Mouse (Mus musculus) 3T3-L1 (cell line): ENCODE results near the gene Gng7.

Experiments used
- DNase-seq: peaks from one replicate; pipeline ENCODE4 v3.0.0-alpha.2; 2015; ENCODE audit warnings: low read depth, low spot score

Gene Gng7

DNA sequence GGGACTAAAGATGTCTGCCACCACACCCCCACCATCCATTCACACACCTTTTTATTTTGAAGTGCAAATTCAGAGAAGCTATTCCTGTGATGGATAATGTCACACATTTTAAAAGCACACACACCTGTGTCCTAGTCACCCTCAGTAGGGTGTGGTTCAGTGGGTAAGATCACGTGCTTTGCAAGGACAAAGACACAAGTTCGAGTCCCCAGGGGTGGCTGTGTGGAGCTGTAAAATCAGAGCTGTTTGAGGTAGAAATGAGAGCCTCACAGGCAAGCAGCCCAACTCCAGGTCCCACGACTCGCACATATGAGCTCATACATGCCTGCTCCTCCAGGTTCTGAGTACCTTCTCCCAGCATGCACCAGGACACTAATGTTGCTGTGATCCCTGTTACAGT, 46.6 kb downstream of the Gng7 start:
- no peak for DNase-seq

DNA sequence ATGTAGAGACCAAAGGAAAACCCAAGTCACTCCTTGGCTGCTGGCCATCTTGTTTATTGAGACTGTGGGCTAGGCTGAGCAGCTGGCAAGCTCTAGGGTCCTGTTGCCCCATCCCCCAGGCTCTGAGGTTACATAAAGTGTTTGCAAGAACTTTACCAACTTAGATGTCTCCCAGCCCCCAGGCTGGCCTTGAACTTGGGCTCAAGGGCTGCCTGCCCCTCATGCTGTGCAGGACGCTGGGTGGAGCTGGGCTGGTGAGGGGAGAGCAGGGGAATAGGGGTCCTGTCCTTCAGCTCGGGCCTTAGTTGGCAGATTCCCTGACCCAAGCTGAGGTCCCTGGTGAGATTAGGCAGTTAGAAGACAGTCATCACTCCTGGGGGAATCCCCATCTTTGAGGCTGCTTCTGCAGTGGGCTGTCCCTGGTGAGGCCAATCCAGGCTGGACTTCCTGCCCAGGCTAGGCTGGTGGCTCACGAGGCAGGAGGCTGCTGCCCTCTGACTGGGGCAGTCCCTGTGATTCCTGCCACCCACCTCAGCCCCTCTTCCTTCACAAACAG, 47.6 kb downstream of the Gng7 start:
- peak; percentile 83 for DNase-seq

DNA sequence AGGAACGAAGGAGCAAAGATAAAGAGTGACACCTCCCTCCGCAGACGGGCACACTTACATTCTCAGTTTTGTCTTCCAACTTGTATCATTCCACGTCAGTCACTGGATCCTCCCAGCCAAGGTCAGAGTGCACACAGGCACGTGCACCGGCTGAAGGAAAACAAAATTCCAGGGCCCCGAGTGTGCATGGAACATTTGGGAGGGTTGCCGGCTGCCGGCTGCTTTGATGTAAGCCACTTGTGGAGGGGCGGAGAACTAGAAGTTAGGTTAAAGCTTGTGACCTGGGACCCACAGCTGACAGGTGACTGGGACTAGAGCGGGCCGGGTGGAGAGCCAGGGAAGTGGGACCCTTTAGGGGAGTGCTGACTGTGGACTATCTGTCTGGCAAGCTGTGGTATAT, 48.4 kb downstream of the Gng7 start:
- peak; percentile 42 for DNase-seq

DNA sequence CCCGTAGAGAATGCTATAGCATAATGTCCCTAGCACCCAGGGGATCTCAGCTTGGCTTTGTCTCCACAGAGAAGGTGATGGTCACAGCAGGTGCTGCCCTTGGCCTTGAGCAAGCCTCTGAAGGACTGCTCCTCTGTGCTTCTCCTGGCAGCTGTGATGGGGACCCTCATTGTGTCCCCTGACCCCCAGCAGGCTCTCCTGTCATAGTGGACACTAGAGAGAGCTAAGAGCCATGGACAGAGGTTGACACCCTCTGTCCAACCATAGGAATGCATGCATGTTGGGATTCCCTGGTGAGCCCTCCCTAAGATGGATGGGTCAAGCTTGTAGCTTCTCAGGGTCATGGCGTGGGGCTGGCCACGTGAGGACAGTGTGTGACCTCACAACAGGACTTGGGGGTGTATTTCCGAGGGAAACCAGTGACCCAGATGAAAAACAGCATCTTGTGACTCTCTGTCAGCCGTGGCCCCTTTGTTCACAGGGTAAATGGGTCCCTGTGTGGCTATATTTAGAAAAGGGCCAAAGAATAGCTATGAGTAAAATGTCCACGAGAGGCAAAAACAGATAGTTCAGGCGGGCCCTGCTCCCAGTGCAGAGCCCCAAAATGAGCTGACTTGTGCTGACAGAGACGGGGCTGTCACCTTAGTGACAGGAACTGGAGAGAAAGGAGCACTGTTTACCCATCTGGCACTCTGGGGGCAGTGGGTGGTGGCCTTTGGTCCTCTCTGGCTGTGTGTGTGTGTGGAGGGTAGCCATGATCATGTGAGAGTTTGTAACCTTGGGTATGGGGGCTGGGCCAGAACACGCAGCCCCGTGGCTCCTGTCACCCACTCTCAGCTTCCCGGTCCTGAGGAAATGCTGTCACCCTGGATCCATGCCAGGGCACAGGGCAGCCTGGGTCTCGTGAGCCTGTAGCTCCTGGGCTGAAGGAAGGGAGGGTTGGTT, 51.4 kb downstream of the Gng7 start:
- no peak for DNase-seq

DNA sequence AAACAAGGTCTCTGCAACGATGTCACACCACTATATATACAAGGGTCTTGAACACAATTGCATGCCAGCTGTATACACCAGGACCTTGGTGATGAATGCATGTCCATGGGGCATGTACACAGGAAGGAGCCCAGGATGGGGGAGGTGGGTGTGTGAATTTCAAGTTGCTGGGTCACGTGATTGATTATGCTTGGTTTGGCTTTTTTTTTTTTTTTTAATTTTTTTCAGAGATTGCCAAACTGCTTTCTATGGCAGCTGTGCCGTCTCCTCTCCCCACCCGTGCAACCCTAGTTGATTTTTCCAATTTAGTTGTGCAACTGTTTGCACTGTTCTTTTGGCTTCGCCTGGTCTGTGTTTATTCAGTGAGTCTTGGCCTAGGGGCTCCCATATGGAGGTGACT, 52.2 kb downstream of the Gng7 start:
- no peak for DNase-seq

DNA sequence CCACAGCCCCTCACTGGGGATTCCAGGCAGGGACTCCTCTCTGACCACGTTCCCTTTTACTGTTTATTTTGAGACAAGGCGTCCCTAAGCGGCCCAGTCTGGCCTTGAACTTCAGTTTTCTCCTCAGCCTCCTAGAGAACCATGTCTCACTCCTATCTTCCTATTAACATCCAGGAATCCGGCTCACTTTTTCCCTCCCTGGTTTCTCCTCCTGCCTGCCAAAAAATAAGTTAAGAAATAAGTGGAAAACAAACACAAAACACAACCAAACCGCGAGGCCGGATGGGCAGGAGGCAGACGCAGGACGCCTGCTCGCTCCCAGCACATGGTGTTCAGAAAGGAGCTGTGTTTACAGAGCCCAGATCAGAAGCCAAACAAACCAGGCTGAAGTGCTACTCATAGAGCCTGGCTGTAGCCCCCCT, 52.7 kb downstream of the Gng7 start:
- DNase-seq, result no peak

DNA sequence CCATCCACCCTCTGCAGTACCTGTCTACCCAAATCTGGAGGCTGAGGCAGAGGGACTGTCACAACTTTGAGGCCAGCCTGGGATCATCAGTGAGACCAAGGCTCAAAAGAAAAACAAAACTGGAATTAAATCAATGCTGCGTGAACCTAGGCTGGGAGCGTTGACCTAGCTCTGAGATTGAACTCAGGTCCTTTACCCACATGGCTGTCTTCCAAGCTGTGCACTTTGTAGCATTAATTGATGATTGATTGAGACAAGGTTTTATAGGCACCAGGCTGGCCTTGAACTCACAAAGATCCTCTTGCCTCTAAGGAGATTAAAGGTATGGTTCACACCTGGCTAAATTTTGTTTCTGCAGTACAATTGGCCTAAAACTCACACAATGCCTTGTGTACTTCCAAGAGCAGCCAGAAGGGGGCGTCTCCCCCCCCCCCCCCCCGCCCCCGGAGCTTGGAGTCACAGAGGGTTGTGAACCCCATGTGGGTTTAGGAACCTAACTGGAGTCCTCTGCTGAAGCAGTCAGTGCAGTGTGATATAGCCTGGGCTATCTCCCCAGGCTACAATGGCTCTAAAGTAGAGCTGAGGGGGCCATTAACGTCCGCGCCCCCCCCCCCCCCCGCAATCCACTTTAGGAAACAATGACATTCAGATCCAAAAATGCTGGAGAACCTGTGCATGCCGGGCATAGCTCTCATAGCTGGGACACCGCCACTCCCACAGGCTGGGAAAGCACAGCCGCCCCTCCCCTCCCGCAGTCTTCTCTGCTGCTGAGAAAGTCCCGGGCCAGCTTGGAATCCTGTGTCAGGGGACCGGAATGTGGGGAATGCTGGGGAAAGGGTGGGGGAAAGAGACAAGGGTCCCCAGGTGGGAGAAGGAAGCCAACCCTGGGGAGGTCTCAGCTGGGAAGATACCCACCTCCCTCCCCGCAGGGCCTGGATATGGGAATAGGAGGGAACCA, 53.9 kb downstream of the Gng7 start:
- peak; percentile 87 for DNase-seq

DNA sequence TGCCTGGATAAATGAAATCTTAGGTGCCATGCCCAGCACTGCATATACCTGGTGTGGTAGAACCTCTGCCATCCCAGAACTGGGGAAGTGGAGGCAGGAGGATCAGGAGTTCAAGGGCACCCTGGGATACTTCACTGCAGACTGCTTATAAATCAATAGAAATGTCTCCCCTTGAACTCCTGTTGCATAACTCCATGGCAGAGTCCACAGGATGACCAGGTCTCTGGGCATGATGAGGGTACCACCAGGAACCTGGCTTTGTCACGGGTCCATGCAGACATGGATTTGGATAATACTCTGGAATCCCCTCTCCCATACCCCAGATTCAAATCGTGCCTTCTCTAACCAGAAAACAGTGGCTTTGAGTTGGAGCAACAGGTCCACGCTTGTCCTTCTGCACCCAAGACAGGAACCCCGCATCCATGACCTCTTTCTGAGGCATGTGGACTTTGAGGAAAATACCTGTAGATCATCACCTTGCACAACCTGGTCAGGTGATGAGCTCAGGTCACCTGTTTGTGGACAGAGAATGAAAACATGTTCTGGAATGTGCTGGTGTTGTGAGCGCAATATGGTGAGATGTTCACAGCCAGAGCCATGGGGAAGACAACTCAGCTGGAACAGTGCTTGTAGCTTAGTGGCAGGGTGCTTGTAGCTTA, 55.6 kb downstream of the Gng7 start:
- DNase-seq, result no peak

DNA sequence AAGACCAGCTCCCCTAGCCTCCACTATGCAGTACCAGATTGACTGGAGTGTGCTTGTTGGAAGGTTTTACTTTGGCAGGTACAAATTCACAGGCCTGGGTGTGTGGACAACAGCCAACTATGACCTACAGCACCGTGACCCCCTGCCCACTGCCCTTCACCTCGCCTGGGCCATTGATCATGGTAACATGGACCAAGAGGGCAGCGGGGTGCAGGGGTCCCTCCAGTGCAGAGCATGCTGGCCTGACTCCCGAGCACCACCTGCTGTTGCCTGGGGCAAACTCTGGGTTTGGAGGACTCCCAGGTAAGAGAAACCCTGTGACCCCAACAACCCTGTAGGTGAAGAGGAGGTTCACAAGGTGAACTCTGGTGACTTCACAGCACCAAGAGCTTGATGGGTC, 57.0 kb downstream of the Gng7 start:
- DNase-seq, result no peak

DNA sequence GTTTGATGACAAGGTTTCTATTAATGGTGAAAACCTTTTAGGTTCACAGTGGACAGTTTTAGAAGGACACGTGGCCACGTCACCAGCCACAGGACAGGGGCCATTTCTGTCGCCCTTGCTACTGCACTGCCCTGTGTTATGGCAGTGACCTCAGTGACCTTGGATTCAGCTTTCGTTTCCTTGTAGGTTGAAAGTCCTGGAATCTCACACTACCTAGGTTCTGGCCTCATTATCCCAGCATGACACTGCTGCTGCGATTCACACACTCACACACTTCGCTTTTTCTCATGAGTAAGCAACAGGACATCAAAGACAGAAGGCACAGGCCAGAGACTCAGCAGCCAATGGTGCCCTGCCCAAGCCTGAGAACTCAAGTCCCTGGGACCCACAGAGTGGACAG, 57.8 kb downstream of the Gng7 start:
- DNase-seq, result no peak

DNA sequence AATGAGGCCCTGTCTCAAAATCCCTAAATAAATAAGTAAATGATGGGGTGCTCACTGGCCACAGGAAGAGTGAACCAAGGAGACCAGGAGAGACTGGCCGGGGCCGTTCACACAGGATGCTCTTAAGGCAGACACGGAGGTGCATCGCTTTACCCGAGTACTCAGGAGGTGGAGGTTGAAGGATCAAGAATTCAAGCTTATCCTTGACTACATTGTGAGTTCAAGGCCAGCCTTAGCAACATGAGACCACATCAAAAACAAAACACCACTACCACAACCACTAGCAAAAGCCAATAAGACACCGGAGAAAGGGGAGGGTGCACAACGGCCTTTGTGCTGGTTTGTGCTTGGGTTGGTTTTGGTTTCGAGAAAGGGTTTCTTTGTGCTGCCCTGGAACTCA, 58.4 kb downstream of the Gng7 start:
- no peak for DNase-seq

DNA sequence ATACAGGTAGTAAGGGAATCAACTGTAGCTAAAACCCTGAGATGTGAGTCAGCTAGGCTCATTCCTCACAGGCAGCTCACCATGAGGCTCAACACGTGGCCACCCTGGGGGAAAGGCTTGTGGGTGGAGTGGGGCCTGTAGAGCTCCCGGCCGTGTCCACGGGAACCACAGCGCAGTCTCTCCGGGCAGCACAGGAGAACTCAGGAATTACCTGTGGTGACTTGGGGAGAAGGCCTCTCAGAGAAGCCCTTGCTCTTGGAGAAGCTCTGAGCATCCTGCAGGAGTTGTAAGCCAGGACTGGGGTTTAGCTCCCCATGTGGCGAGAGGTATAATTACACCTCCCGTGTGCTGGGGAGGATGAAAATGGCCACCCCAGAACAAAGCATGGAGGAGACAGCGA, 59.2 kb downstream of the Gng7 start:
- DNase-seq, result peak; percentile 86

DNA sequence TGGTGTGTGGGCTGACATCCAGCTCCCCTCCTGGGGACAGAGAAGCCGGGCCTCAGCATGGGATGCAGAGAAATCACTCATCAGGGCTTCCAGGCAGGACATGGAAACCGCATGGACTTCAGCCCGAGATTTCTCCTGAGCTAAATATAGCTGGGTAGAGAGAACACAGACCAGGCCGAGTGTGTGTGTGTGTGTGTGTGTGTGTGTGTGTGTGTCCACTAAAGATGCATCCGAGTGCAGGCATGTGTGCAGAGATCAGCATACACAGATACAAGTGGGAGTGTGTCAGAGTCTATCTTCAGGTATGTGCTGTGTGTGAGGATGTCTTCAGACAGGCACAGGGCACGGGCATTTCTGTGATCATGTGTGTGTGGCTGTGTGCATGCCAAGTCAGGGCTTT, 59.9 kb downstream of the Gng7 start:
- peak; percentile 49 for DNase-seq

DNA sequence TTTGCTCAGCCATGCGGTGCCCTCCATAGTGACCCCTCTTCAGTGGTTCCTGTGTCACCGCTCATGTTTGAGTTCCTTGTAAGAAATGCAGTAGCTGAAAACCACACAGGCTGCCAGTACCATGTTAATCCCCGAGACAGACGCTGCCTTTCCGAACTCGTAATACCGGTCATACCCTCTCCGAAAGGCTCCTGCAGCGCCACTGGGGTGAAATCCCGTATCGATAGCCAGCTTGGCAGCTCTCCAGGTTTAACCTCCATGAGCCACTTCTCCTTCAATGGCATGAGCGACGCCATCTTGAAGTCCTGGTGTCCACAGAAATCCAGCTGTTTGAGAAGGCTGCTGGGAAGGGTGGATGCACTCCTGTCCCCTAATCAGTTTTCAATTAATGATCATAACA, 60.3 kb downstream of the Gng7 start:
- no peak for DNase-seq

DNA sequence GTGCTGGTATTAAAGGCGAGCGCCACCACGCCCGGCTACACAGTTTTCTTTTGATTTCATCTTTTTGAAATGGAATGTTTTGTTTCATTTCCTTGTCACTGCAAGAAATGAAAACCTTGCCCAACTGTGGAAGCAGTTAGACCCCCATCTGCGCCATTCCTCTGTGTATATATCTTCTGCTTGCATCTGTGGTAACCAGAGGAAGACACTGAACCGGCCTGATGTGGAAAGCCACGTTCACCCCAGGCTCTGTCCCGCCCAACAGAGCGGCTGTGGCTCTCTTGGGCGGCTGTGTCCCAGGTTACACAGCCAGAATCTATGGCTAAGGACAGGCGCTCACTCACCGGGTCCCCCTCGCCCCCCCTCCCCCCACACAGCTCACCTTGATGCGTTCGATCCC, 62.3 kb downstream of the Gng7 start:
- DNase-seq, result no peak

DNA sequence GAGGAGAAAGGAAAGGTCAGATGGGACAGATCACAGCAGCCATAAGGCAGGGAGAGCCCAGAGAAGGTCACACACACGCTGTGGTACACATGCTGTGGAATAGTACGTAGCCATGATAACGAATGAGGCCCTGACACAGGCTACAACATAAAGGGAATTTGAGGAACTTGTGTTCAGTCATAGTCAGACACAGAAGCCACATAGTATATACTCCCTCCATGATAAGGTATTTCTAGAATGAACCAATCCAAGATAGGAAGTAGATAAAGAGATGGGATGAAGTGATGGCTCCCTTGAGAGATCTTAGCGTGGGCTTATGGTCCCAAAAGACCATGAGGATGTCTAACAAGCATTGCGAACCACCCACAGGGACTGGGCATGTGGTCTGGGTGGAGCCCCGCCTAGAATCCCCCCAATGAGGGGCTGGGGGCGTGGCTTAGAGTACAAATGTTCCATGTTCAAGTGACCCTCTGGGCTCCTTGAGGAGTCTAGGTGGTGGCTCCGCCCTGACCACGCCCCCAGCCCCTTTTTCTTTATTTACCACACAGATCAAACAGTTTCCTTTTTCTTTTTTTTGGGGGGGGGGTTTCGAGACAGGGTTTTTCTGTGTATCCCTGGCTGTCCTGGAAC, 62.9 kb downstream of the Gng7 start:
- no peak for DNase-seq

DNA sequence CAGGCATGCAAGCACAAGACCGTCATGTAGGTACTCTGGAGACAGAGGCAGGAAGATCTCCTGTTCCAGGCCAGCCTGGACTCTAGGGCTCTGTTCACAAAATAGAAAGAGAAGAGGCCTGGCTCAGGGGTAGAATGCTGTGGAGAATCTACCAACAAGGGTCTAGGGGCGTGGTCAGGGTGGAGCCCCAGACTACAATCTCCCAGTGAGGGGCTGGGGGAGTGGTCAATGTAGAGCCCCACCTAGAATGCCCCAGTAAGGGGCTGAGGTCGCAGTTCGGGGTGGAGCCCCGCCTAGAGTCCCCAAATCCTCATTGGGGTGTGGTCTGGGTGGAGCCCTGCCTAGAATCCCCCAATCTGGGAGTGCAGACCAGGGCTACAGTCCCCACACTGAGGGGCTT, 64.4 kb downstream of the Gng7 start:
- no peak for DNase-seq

DNA sequence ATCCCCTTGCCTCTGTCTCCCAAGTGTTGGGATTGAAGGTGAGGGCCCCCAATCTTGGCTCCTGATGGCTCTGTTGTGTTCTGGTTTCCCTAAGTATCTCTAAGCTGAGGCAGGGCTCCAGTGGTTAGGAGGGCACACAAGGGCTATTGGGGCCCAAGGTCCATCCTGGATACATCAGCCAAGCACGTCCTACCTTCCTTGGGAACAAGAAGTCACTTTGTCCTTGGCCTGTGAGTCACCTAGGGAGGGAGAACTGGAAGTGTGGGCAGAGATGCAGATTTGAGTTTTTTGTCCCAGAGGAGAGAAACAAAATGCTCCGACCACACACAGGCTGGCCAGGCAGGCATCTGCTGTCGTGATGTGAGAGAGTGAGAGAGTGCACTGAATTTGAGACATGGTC, 65.7 kb downstream of the Gng7 start:
- DNase-seq, result no peak

DNA sequence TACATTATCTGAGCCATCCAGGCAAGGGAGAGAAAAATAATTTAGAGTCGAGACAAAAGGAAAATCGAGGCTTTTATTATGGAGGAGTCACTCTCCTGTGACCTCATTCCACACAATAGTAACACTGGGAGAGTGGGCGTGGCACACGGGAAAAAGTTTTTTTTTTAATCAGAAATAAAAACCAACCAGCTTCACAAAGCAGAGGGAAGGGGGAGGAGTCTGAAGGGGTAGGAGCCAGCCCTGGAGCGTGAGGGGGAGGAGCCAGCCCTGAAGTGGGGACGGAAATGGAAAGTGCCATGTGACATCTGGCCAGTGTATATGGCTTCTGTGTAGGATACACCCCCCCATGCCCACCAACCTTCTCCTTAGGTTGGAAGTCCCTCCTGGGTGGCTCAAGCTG, 66.2 kb downstream of the Gng7 start:
- peak; percentile 79 for DNase-seq

DNA sequence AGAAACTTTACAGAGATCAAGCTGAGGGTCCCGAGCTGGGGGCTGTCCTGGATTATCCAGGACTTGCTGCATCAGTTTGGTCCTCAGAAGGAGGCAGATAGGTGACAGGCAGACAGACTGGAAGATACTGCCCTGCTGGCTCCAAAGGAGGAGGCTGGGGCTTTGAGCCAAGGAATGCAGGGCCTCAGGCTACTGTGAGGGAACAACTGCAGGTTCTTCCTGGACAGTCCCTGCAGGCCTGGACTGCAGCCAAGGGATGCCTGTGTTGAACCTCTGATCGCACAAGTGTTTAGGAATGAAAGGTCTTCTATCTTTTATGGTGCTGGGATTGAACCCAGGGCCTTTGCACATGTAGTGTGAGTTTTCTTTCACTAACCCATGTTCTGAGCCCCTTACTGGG, 66.9 kb downstream of the Gng7 start:
- peak; percentile 91 for DNase-seq
